Mouse (Mus musculus): ENCODE data around the gene Mypn.

GRCm38 (mm10) chr10:63161240-63161639, 42.5 kb downstream of the Mypn start:
- TF ChIP-seq EP300 (optimal IDR thresholded peaks at IDR 0.05) (no peak), CTCF (IDR thresholded peaks at IDR 0.05; ENCODE audit: low read depth) (no peak)
